Comparison of ENCODE assay signal across 8 mouse cellular contexts in the genomic region with DNA sequence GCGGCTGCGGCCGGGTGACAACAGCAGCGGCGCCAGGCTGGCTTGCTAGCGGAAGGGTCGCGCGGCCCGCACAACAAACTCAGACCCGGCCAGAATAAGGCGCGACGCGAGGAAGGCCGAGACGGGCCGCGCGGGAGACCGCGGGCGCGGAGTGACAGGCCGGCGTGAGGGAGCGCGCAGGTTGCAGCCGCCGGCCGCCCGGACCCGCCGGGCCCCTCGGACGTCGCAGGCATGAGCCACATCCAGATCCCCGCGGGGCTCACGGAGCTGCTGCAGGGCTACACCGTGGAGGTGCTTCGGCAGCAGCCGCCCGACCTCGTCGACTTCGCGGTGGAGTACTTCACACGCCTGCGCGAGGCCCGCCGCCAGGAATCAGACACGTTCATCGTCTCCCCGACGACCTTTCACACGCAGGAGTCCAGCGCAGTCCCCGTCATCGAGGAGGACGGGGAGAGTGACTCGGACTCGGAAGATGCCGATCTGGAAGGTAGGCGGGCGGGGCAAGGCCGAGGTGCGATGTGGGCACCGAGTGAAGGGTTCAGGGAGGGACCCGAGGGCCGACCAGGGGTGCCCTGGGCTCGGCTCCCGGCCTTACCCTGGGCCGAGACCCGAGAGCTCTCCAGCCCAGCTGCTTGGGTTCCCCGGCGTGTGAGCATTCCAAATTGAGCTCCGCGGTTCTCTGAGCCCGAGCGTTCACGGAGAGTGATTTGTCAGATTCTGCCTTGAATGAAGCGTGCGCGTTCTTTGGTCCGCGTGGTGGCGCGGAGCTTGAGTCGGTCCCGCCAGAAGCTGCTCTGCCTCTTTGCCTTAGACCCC. TPM values are rescaled to one million over a fixed set of nuclear protein-coding genes. Genes with fewer than 3 reads are reported as not detected.
A peak's percentile ranks its signal among the peaks of the same experiment; 100 is the strongest.
DNase-seq lines count a peak whose midpoint lies in the region; ATAC-seq lines count a peak whose summit lies in the region.

No protein-coding gene starts in this region.

- H3K4me1 ChIP-seq in hindbrain, embryonic 13.5 days (replicated peaks): peaks cover 46% of the 10 kb centered on the region

- peak overlapping the region; percentile 88 for H3K4me3 ChIP-seq in hindbrain, embryonic 13.5 days

- under 1% methylated on average over 88 of the region's 92 CpGs for WGBS in hindbrain, embryonic 13.5 days

- peak overlapping the region; percentile 87 for H3K27ac ChIP-seq in hindbrain, embryonic 13.5 days

- no peaks in the 10 kb centered on the region for H3K36me3 ChIP-seq in hindbrain, embryonic 13.5 days

- ATAC-seq in hindbrain, embryonic 13.5 days (ENCODE audit: low FRiP score): peak; percentile 78

- H3K9ac ChIP-seq in hindbrain, embryonic 13.5 days: peak overlapping the region; percentile 90

- peak overlapping the region; percentile 82 for H3K4me2 ChIP-seq in hindbrain, embryonic 13.5 days

- DNase-seq in R1 (ENCODE audit: low read depth, low spot score): peak; percentile 77
- DNase-seq in cerebellum, postnatal 14 days: peak; percentile 77 to 78
- DNase-seq in frontal cortex, postnatal 14 days (ENCODE audit: low spot score in 2 of 2): peak; percentile 42 to 64
- DNase-seq in left cerebral cortex, adult 11 months (ENCODE audit: low spot score): peak; percentile 46
- peak; percentile 65 for DNase-seq in lung, postnatal 36 days
- peak; percentile 67 for DNase-seq in retina, embryonic 14.5 days (ENCODE audit: low spot score)
- DNase-seq in thymus, postnatal 36 days: peak; percentile 33 to 39

- no peaks in the 10 kb centered on the region for H3K9me3 ChIP-seq in hindbrain, embryonic 13.5 days

- peaks cover 5% of the 10 kb centered on the region; the same call in 1 of the 2 replicates for H3K27me3 ChIP-seq in hindbrain, embryonic 13.5 days

RNA-seq across cellular contexts. Expression of gene Prkar2a, which starts 3.3 kb away (rescaled TPM):
- polyA plus RNA-seq in hindbrain, embryonic 13.5 days (2015; fragmentation: Nextera tagmentation; extraction: Ambion mirVana): 50.1 and 51.9 TPM in 2 replicates

RNA-seq across cellular contexts. Expression of gene Slc25a20, which starts 30.5 kb away (rescaled TPM):
- 45.0 and 45.5 TPM in 2 replicates for polyA plus RNA-seq in hindbrain, embryonic 13.5 days (2015; fragmentation: Nextera tagmentation; extraction: Ambion mirVana)

RNA-seq across cellular contexts. Expression of gene Arih2, which starts 43.2 kb away (rescaled TPM):
- polyA plus RNA-seq in hindbrain, embryonic 13.5 days (2015; fragmentation: Nextera tagmentation; extraction: Ambion mirVana): 47.3 and 52.9 TPM in 2 replicates

Comparison
In these comparisons a context has a peak if more than half of its experiments do, and no peak if none do; other contexts are left out.
1. Peak in every context shown above with its lines: DNase-seq, ATAC-seq, H3K4me3 ChIP-seq and H3K27ac ChIP-seq.